Mouse (Mus musculus) bone marrow macrophage, adult 2 months (primary cell): Measurements from ENCODE around the gene Usp37. TPM values are rescaled to one million over a fixed set of nuclear protein-coding genes. Genes with fewer than 3 reads are reported as not detected.

Experiments used
- H3K27ac ChIP-seq: 2 replicates; pipeline ENCODE4 v1.5.1; 2012; ENCODE audit warnings: low read depth, low read length; ENCODE audit not compliant: insufficient read depth
- H3K4me1 ChIP-seq: 2 replicates; pipeline ENCODE4 v1.6.1; 2012; ENCODE audit warnings: low read length; ENCODE audit not compliant: control insufficient read depth, insufficient read depth
- H3K4me3 ChIP-seq: 2 replicates; pipeline ENCODE4 v1.5.1; 2012; ENCODE audit warnings: mild to moderate bottlenecking, low read length, moderate library complexity; ENCODE audit not compliant: insufficient read depth
- CTCF ChIP-seq: IDR thresholded peaks from 2 replicates; pipeline ENCODE4 v1.5.1; 2012; ENCODE audit warnings: low read depth, mild to moderate bottlenecking, low read length, moderate library complexity
- POLR2A ChIP-seq: IDR thresholded peaks from 2 replicates; pipeline ENCODE4 v1.6.1; 2012; ENCODE audit warnings: mild to moderate bottlenecking, low read depth, low read length, borderline replicate concordance
- polyA plus RNA-seq: library from polyadenylated mRNA; stranded (reverse); fragments of >200 nt; gene quantifications from 2 replicates; pipeline ENCODE4 v1.2.4, GENCODE M21; 2012; ENCODE audit not compliant: missing spikeins, insufficient read depth, insufficient read length

Usp37 gene
- polyA plus RNA-seq, 1 experiment: 9.0 TPM

- Histone ChIP-seq H3K4me1 (no peaks in the 10 kb centered on the region), H3K4me3 (no peak overlapping the region), H3K27ac (no peak overlapping the region)
- no peak for TF ChIP-seq POLR2A
- no peak for TF ChIP-seq CTCF
Measured at GRCm38 (mm10) chr1:74485792-74486191, 58.3 kb downstream of the Usp37 start.

DNA sequence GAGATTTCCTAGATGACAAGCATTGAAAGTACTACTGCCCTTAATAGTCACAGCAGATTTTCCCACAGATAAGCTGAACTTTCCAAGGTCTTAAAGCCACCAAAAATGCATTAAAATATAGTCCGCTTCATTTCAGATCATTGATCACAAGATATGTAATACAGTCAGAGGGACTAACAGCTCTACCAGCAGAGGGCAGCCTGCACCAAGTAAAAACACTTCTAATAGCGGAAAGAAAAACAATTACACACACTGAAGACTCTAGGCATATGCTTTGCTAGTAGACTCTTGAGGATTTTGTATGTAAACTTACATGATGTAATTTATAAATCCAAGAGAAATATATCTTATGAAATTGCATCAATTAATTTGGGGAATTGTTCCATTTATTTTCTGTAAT lies 83.8 kb downstream of the Usp37 start:
- no peaks in the 10 kb centered on the region for H3K4me1 ChIP-seq

DNA sequence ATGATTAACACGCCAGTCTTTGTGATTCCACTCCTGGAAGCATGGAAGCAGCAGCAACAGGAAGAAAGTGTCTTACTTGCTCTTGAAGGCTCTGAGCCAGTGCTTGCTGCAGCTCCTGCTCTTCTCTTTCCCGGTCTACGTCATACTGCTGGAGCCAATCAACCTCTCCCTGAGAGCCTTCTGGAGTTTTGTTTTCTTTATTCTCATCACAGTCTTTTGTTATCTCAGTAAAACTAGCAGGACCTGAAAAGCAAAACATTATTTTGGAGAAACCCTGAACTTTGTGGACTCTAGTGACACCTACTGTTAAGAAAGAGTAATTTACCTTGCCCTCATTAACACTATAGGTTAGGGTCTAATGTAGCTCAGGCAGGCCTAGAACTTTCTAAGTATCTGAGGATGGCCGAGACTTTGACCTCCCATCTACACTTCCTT lies 91.5 kb downstream of the Usp37 start:
- Histone ChIP-seq H3K4me3 (no peak overlapping the region), H3K4me1 (no peaks in the 10 kb centered on the region), H3K27ac (no peak overlapping the region)
- TF ChIP-seq POLR2A (no peak), CTCF (0 out of 2 replicates have a peak, but pooled peaks have one; percentile 10)

More for the DNA sequence above, 83.8 kb downstream of the Usp37 start:
- no peak overlapping the region for H3K27ac ChIP-seq
- no peak overlapping the region for H3K4me3 ChIP-seq
- TF ChIP-seq POLR2A (no peak), CTCF (no peak)

DNA sequence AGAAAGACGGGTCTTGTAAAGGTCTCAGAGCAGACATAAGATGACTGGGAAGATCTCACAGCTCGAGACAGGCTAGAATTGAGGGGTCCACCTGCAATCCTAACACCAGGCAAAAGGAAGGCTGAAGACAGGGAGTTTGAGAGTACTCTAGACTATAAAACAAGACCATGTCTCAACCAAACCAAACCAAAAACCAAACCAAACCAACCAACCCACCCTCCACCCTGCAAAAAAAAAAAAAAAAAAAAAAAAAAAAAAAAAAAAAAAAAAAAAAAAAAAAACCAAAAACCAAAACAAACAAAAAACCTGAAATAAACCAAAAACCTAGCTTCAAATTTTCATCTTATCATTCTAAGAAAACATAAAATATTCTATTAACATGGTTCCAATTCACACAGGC lies 99.5 kb downstream of the Usp37 start:
- TF ChIP-seq POLR2A (no peak), CTCF (no peak)
- peaks cover 4% of the 10 kb centered on the region for H3K4me1 ChIP-seq
- no peak overlapping the region for H3K27ac ChIP-seq
- no peak overlapping the region for H3K4me3 ChIP-seq

GRCm38 (mm10) chr1:74439166-74439876 lies 104.8 kb downstream of the Usp37 start:
- Histone ChIP-seq H3K4me1 (peaks cover 44% of the 10 kb centered on the region), H3K4me3 (no peak overlapping the region), H3K27ac (peak overlapping the region; percentile 61)
- TF ChIP-seq CTCF (no peak), POLR2A (no peak)

DNA sequence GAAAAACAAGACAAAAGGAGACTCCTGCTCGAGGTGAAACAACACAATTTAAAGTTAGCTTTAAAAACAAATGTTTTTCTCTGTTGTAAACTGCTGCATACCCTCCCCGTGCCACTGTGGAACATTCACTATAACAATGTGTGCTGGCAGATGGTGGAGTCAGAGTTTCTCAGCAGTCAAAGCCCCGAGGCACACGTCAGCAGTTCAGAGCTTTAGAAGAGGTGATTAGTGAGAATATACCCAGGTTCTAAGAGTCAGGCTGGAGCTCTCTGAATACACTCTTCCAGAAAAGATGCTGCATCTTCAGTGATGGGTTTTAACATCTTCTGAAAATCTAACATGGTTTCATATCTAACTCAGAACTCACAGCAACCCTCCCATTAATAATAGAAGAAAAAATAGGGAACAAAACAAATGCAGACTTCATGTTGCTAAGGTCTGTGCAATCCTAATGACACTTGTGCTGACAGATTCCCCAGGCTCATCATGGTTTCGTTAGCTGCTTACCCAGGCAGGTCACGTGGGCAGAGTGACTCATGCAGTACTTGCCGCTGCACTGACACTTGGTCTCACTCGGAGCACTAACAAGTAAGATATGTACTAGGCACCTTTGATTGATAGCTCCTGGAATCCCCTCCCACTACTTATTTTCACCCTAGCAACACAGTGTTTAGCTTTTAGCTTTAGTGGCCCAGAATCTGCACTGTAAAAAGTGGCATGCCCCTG lies 106.2 kb downstream of the Usp37 start:
- Histone ChIP-seq H3K4me3 (no peak overlapping the region), H3K4me1 (peaks cover 49% of the 10 kb centered on the region), H3K27ac (peak overlapping the region; percentile 78)
- no peak for TF ChIP-seq POLR2A
- TF ChIP-seq CTCF: no peak

GRCm38 (mm10) chr1:74435563-74435962 lies 108.5 kb downstream of the Usp37 start:
- no peak for TF ChIP-seq CTCF
- TF ChIP-seq POLR2A: no peak
- Histone ChIP-seq H3K4me3 (no peak overlapping the region), H3K27ac (peak overlapping the region; percentile 67), H3K4me1 (peaks cover 49% of the 10 kb centered on the region)

DNA sequence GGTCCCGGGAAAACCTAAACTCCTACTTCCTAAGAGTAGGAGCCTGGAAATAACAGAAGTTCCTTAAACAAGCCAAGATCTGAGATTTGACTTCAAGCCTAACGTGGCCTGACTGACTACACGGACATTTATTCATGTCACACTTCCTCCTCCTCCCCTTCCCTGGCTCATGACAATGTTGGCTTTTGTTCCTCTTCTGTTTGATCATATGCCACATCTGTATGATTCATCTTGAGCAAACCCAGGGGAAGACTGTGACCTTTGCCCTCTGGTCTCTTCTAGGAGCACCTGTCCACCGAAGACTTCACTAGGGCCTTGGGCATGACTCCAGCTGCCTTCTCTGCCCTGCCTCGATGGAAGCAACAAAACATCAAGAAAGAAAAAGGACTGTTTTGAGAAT lies 109.5 kb downstream of the Usp37 start:
- H3K4me1 ChIP-seq: peaks cover 46% of the 10 kb centered on the region
- H3K27ac ChIP-seq: peak overlapping the region; percentile 77
- TF ChIP-seq CTCF (no peak), POLR2A (no peak)
- H3K4me3 ChIP-seq: no peak overlapping the region

DNA sequence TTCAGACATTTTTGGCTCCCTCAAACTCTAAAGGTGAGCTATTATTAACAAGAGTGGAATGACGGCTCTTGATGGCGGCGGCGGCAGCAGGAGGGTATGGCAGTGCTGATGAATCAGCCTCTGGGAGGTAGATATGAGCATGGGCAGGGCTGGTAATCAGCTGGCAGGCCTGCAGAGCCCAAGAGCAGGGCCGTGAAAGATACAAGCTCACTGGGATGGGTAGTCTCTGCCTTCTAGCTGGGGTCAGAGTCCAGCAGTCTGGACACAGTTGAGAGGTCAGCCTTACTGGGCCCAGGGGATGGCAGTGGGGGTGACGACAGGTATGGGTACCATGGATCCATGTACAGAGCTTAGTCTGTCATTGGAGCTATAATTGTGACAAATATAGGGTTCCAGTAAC lies 110.9 kb downstream of the Usp37 start:
- H3K27ac ChIP-seq: no peak overlapping the region

GRCm38 (mm10) chr1:74425845-74426244 lies 118.2 kb downstream of the Usp37 start:
- TF ChIP-seq CTCF (no peak), POLR2A (no peak)
- peaks cover 13% of the 10 kb centered on the region for H3K4me1 ChIP-seq
- no peak overlapping the region for H3K27ac ChIP-seq
- H3K4me3 ChIP-seq: no peak overlapping the region

More for the DNA sequence above, 110.9 kb downstream of the Usp37 start:
- no peak overlapping the region for H3K4me3 ChIP-seq
- TF ChIP-seq POLR2A (no peak), CTCF (no peak)
- peaks cover 33% of the 10 kb centered on the region for H3K4me1 ChIP-seq
